Mouse (Mus musculus) thymus, postnatal 25 days (tissue): ENCODE results near the gene Dock6.

Experiments used
- DNase-seq: peaks from one replicate; pipeline ENCODE4 v3.0.0; 2022

The Dock6 gene

GRCm38 (mm10) chr9:21846755-21847341, 5.6 kb downstream of the Dock6 start:
- DNase-seq, result no peak

- no peak for DNase-seq
These were observed 6.9 kb downstream of the Dock6 start for GRCm38 (mm10) chr9:21845381-21846080.

GRCm38 (mm10) chr9:21843086-21843485, 9.3 kb downstream of the Dock6 start:
- no peak for DNase-seq

- DNase-seq, result no peak
These were observed 10.0 kb downstream of the Dock6 start for GRCm38 (mm10) chr9:21842391-21842790.

DNA sequence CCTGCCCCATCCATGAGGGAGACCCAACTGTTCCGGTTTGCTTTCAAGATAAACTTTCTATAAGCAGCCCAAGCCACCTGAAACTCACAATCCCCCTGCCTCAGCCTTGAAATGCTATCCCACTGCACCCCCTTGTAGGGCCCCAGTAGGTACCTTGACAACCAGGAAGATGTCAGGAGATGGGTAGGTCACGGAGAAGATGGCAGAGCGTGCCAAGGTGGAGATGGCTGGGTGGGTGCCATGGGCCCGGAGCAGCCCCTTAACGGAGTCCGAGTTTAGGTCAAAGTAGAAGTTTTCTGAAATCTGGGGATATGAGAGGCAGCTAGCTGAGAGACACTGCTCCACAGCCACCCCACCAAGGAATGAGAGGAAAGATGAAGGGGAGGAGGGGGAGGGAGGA, 11.1 kb downstream of the Dock6 start:
- no peak for DNase-seq

DNA sequence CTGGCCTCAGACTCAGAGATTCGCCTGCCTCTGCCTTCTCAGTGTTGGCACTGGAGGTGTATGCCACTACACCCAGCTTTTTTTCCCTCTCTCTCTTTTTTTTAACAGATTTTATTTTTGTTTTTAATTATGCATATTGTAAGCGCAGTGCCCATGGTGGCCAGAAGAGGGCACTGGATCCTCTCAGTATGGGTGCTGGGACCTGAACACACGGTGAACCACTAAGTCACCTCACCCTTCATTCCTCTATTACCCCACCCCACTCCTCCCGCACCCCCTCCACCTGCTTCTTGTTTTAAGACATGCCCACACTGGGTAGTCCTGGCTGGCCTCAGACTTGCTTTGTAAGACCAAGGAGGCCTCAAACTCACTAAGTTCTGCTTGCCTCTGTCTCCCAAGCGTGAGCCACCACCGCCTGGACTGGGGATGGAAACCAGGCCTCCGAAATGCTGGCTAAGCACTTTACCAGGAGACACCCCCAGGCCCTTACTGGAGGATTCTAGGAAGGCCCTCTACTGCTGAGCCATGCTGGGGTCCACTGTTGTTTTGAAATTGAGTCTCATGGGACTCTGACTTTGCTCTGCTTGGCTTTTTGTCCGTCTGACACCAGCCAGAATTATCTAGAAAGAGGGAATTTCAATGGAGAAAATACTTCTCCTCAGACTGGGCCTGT, 12.2 kb downstream of the Dock6 start:
- DNase-seq, result peak; percentile 38

DNA sequence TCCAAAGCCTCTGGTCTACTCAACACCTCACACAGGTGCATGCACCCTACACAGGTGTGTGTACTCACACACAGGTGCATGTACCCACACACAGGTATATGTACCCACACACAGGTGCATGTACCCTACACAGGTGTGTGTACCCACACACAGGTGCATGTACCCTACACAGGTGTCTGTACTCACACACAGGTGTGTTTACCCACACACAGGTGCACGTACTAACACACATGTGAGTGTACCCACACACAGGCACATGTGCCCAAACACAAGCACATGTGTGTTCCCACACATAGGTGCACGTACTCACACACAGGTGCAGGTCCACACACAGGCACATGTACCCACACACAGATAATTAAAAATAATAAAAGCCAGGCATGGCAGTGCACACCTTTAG, 14.7 kb downstream of the Dock6 start:
- DNase-seq, result no peak

- DNase-seq, result no peak
These were observed 17.1 kb downstream of the Dock6 start, which contains the start of gene Angptl8 for GRCm38 (mm10) chr9:21835258-21835912. Gene Angptl8, plus strand, starts transcription at chr9:21835510.

DNA sequence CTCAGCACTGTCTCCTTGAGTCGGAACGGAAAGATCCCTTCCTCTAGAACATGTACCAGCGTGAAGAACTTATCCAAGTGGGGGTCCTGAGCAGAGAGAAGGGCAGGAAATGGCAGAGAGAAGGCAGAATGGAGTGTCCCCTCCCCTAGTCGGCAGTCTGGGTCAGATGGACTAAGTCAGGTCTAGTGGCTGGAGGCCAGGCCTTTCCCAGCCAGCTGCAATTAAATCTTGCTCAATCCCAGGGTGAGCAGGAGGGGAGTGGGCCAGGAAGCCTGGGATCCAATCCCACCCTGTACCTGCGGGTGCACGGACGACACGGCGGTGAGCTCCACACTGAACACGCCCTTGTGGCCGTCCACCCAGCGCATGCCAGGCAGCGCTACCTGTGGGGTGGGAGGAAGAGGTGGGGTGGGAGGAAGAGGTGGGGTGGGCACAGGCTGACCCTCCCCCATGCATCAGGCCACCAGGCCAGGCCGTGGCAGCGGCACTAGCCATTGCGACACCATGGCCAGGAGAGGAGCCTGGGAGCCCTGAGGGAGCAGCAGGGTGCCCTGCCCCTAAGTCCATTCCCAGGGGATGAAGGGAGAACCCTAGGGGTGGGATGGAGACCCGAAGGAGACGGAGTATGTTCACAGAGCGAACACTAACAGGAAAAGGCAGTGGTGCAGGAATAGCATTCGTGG, 20.7 kb downstream of the Dock6 start:
- DNase-seq, result no peak

GRCm38 (mm10) chr9:21830936-21831335, 21.5 kb downstream of the Dock6 start:
- no peak for DNase-seq

DNA sequence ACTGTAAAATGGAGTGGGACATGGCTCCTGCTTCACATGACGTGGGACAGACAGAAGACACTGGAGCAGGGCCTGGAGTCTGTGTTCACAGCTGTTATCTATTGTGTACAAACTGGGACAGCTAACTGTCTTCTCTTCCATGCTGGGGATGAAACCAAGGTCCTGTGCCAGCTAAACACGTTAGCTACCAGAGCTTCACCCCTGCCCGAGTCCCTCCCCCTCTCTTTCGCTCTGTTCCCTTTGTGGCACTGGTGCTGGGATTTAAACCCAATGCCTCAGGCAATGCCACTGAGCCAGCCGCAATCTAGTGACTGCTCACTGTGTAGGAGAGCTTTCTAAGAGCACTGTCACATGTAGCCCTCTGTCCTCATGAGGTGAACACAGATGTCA, 22.0 kb downstream of the Dock6 start:
- DNase-seq, result no peak

DNA sequence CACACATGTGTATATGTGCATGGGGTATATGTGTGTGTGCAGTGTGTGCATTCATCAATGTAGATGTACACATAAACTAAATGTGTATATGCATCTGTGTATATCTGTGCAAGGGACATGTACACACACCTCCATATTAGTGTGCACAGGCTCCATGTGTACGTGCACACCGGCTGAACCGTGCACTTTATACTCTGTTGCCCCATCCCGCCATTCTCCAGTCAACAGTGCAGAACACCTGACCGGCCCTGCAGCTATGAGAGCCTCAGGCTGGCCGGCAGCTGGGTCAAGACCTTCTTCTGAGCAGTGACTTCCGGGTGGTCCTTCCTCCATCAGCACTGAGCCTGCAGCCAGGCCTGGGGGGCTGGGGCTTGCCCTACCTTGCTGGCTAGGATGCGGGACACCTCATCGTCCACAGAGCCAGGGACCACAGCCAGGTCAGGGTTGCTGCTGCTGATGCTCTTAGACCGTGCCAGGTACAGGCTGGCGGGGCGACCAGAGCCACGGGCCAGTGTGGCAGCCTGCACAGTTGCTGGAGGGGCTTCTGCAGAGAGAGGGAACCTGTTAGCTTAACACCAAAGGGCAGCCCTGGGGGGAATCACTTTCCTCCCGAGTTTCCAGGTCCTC, 22.5 kb downstream of the Dock6 start:
- DNase-seq, result no peak

GRCm38 (mm10) chr9:21824366-21824765, 28.1 kb downstream of the Dock6 start:
- no peak for DNase-seq

GRCm38 (mm10) chr9:21823957-21824356, 28.5 kb downstream of the Dock6 start:
- DNase-seq, result no peak

GRCm38 (mm10) chr9:21822686-21823085, 29.7 kb downstream of the Dock6 start:
- DNase-seq, result no peak

- DNase-seq, result no peak
These were observed 32.3 kb downstream of the Dock6 start for GRCm38 (mm10) chr9:21820183-21820582.

DNA sequence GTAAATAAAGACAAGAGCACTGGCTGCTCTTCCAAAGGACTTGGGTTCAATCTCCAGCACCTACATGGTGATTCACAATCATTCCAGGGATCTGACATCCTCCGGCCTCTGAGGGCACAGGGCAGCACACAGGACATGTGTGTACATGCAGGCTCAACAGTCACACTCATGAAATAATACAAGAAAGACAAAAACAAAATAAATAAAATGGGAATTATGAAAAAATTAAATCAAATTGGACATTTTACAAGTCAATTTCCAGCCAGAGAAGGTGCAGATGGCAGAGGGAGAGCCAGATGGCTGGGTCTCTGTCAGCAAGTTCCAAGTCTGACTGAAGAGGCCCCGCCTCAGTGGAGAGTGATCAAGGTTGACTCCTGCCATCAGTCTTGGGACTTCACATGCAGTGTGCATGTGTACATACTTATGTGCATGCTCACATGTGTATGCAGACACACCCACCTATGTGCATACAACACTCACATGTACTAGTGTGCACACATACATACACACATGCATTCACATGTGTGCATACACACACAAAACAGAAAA, 33.2 kb downstream of the Dock6 start:
- no peak for DNase-seq

DNA sequence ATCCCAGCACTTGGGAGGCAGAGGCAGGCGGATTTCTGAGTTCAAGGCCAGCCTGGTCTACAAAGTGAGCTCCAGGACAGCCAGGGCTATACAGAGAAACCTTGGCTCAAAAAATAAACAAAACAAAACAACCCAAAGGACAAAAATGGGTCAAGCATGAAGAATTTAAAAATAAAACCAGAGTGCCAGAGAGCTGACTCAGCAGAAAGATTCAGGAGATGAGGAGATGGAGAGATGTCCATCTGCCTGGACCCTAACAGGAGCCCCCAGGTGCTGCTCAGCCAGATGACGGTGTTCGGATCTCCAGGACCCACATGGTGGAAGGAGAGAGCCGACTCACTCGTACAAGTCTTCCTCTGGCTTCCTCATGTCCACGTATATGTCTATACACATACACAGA, 33.9 kb downstream of the Dock6 start:
- DNase-seq, result no peak

DNA sequence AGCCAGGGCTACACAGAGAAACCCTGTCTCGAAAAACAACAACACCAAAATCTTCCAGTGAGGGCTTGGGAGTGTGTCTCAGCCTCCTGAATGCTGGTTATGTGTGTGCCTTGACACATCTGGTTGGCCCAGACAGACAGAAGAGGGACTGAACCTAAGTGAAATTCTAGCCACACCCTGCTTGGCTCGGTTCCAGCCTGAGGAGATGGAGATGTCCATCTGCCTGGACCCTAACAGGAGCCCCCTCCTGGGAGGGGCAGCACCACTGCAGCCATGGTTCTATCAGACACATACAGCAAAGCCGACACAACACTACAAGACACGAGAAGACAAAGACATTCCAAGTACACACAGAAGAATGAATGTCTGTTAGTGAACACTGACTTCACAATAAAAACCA, 34.3 kb downstream of the Dock6 start:
- DNase-seq, result no peak

DNA sequence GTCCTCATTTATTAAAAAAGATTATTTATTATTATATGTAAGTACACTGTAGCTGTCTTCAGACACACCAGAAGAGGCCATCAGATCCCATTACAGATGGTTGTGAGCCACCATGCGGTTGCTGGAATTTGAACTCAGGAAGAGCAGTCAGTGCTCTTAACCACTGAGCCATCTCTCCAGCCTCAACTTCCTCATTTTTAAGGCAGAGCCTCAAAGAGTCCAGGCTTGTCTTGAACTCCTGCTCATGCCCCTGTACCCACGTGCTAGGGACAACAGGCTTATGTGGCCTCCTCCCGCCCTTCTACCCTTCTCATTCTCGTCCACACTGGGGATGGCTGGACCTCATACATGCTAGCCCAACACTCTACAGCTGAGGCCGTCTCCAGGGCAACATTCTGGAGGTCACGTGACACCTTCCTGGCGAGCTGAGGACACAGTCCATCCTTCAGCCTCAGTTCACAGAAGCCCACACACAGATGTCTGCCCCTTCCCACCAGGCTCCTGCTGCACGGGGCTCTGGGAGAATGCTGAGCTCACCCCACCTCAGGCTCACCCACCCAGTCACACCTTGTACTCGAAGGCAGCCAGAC, 35.6 kb downstream of the Dock6 start:
- no peak for DNase-seq

GRCm38 (mm10) chr9:21811170-21811569, 41.3 kb downstream of the Dock6 start:
- no peak for DNase-seq

- DNase-seq, result no peak
These were observed 43.9 kb downstream of the Dock6 start for GRCm38 (mm10) chr9:21808561-21808960.
